Mouse (Mus musculus): ENCODE data around the gene Ptgfrn.

DNA sequence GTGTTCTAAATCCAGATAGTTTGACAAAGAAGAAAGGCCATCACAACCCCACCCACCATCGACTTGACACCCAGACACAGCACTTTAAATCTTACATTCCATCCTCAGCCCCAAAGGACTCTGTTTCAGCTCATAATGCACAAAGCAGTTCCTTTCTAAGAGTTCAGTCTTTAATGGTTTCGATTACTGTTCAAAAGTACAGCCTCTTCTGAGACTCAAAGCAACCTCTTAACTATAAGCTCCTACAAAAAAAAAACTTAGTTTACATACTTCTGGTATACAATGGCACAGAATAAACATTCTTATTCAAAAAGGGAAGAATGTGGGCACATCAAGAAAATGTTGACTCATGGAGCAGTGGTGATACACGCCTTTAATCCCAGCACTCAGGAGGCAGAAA, 43.3 kb upstream of the Ptgfrn start:
- TF ChIP-seq CTCF (IDR thresholded peaks at IDR 0.05; ENCODE audit: insufficient read depth, low read length), result no peak
- TF ChIP-seq POLR2A (IDR thresholded peaks at IDR 0.05; ENCODE audit: borderline replicate concordance, extremely low read depth, low read depth, low read length), result no peak

Data from lung, adult 2 months (tissue).